Mouse (Mus musculus) kidney, adult 2 months (tissue): Measurements from ENCODE around the gene Fam107a.

Source experiments
- CTCF ChIP-seq: fragments of 200-500 bp; conservative IDR thresholded peaks from 2 replicates; pipeline ENCODE4 v1.5.1; 2011; ENCODE audit warnings: low read depth, mild to moderate bottlenecking, control low read depth, low read length, moderate library complexity, mixed read lengths; ENCODE audit not compliant: insufficient read depth, insufficient read length
- POLR2A ChIP-seq: fragments of 200-500 bp; IDR thresholded peaks from one replicate; pipeline ENCODE4 v1.6.1; 2011; ENCODE audit warnings: low read depth, low read length, control low read depth

DNA sequence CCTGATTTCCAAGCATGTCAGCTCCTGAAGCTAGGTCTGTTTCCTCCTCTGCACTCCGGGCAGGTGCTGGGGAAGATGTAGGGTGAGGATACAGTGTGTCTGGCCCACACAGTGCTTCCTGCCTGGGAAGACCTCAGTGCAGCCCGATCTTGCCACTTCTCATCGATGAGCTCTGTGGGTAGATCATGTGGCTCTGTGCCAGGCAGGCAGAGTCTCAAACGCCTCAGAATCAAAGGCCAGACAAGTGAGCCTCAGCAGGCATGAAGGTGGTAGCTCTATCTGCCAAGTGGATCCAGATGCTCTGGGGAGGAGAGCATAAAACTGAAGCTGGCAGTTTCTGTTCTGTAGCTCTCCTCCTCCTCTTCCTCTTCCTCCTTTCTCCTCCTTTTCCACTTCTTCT lies 22.4 kb upstream of the Fam107a start:
- TF ChIP-seq POLR2A (no peak), CTCF (no peak)
